Mouse (Mus musculus): ENCODE measurements around the gene Macf1.

DNA sequence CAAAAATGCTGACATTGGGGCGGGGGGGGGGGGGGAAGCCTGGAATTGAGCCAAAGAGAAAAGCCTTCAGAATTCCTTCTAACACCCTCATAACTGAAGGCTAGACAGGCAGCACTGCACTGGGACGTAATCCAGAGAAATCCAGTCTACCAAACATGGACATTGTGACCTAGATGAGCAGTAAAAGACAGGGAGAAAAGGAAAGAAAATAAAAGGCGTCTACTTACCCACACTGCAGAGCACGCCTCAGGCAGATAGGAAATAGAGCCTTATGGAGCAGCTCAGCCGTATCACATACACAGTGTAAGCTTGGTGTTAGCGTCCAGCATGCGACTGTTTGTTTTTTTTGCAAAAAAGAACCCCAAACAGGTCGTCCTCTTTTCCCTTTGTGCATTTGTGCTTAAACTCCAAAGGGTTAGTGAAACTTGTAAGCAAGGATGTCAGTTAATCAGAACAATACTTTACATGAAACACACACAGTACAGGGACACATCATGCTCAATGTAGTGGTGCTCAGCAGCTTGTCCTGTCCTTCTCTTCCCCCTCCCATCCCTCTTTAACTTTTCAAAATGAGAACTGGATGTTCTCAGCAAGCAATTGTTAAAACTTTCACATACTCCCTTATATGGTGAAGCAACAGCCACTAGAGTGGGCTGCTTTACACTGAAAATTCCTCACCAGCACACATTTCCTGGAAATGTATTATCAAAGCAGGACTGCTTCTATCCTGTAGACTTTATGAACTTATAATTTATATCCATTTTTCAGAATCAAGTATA is 205.3 kb downstream of the Macf1 start:
- TF ChIP-seq POLR2A (IDR thresholded peaks at IDR 0.05; ENCODE audit: extremely low read depth, insufficient read depth, low read length) (no peak), CTCF (IDR thresholded peaks at IDR 0.05; ENCODE audit: extremely low read depth, insufficient read depth, low read length) (no peak)
